Mouse (Mus musculus): ENCODE data around the gene Mis18a.

Gene Mis18a

DNA sequence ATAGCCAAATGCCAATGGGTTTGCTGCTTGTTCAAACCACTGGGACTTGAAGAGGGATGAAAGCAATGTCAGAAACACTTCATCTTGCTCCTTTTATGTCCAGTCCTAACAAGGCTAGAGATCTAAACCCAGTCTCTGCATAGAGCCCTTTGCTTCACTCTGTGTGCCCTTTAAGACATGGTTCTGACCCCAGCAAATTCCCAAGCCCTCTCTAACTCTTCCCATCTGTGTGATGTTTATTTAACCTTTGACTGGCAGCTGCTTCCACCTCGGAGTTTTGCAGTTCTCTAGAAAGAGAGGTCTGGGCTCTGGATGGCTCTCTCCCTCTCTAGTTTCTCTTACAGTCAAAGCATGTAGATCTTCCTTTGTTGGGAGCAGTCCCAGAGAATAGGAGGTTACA is 23.6 kb downstream of the Mis18a start:
- no peak for DNase-seq

DNA sequence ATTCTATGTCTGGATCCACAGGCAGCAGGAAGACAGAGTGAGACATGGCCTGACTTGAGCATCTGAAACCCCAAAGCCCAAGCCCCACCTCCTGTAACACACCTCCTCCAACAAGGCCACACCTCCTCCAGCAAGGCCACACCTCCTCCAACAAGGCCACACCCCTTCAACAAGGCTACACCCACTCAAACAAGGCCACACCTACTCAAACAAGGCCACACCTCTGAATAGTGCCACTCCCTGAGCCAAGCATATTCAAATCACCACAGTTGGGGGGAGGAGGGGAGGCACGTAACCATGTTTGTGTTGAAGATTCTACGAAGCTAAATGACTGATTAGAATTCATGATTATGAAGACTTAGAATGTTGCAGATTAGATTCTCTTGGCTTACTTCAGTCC is 25.7 kb downstream of the Mis18a start:
- no peak for DNase-seq

DNA sequence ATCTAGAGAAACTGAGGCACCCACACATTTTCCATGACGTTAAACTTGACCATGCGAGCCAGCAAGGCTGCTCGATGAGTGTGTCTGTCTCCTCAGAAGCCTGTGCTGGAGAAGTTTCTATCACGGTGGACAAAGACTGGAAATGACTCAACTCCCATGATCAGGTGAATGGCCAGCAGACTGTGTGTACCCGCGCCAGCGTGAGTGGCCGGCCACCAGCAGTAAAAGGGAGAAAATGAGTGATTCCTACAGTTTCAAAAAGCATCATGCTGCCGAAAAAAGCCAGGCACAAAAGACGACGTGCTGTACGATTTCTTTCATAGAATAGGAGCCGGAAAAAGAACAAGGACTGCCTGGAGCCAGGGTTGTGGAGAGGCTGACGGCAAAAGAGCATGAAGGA is 27.8 kb downstream of the Mis18a start:
- no peak for DNase-seq

DNA sequence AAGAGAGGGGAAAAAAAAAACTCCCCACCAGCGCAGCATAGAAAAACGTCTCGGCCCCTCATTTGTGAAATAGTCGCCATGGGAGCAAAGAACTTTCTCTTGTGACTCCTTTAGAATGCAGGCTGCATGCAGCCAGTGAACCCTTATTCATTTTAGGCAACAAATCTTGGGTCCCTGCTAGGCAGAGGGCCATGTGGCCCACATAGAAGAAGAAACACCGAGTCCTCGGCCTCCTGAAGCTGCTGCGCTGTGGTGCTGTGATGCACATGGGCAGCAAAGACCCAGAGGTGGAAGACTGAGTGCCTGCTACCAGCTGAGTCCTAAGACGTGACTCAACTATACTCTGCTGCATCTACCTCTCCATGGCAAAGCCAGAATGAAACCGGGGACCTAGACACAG is 30.9 kb downstream of the Mis18a start:
- no peak for DNase-seq

DNA sequence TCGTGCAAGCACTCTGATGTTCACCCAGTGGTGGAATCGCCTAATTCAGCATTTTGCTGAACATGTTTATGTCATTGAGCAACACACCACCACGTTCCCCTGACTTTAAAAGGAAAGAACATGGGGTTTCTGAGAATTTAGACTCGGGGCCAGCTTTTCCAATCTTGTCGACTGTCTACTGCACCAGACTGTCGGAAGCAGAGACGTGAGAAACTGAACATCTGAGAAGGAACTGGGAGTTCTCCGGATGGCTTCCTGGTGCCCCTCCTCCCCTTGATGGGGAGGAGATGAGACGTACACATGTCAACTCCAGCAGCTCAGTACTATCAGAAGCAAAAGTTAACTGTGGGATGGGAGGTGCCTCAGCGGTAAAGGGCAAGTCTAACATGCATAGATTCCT is 32.1 kb downstream of the Mis18a start:
- DNase-seq: no peak

DNA sequence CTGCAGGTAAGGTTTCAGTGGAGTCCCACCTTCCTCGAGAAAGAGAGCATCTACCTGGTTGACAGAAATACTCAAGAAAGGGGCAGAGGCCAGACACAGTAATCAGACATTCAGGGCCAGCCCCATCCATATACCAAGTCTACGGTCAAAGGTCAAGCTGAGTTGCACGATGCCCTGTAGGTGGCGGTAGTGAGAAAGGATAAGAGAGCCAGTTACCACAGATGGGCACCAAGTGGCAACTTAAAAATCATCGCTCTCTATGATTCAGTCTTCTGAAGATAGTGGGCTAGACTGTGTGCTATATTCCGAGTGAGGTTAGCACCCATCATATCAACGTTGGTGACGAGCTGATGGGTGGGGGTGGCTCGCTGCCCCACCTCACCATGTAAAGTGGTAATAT is 32.5 kb downstream of the Mis18a start:
- DNase-seq: no peak

DNA sequence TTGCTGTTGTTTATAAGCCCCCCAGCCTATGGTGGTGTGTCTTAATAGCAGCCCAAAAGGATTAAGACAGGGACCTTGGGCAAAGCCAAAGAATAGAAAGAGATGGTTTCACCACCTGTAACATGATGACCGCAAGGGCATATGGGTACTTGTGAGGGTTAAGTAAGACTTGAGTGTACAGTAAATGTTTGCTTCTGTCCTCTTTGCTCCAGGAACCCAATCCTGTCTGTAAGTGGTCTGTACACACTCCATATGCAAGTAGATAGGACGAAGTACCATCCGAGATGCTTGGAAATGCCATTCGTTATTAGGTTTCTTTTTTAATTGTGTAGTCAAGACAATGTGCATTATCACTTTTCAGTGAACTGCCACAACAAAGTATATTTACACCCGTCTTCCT is 33.6 kb downstream of the Mis18a start:
- DNase-seq: no peak

DNA sequence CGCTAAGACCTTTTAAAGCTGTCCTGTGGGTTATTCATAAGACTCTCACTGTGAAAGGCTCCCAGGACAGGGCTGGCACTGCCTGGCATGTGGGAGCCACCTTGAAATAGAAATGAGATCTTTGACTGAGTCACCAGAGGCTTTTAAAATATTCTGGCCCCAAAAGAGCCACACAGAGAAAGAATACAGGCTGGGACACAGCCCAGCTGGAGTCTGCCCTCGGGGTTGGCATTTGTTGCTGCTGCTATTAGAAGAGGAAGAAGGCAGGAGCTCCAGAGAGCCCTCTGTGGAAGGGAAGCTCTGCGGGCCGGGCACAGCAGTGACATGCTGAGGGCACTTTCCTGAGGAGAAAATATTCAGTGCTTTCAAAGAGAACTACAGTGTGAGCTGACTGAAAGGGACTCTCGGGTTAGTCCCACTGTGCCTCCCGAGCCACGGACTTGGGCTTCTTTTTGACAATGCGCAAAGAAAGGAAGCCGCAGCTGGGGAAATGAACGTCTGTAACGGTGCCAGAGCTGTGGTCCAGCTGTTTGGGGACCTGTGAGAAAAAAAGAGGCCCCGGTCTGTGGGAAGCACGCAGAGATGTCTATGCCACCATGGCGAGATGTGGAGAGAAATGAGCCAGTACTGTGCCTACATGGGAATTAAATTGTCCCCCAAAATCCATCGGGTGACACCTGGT is 34.4 kb downstream of the Mis18a start:
- no peak for DNase-seq

DNA sequence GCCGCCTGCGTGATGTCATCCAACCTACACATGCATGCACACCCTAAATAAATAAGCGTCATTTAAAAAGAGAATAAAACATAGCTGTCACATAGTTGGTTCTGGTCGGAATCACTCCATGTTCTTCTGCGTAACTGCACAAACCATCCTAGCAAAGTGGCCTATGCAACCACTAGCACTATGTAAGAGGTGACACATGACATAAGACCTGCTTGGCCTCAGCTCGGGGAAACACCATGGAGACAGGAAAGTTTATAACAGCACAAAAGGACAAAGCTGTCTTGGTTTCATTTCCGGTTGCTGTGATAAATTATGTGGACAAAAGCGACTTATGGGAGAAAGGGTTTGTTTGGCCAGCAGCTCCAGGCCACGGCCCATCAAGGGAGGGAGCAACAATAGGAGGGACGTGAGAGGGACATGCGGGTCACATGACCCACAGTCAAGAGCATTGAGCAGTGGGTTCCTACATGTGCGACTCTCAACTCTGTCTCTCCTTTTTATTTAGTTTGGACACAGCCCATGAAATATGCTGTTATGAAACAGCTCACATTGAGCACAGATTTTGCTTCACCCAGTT is 39.4 kb downstream of the Mis18a start:
- DNase-seq: no peak

DNA sequence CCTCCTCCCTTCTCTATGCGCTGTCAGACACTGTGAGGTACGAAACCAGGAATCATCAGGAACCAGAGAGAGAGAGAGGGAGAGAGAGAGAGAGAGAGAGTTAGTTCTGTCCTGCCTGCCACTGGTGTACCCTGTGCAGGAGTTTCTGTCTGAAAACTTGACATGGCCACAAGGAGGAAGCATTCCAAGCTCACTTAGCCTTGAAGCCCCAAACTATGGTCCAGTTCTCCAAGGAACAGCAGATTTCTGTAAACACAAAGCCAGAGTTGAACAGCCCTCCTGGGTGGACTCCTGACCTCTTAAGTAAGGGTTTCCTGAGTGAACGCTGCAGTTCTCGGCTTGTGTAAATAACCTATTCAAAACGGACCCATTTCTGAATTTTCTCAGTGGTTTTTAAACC is 40.2 kb downstream of the Mis18a start:
- no peak for DNase-seq

DNA sequence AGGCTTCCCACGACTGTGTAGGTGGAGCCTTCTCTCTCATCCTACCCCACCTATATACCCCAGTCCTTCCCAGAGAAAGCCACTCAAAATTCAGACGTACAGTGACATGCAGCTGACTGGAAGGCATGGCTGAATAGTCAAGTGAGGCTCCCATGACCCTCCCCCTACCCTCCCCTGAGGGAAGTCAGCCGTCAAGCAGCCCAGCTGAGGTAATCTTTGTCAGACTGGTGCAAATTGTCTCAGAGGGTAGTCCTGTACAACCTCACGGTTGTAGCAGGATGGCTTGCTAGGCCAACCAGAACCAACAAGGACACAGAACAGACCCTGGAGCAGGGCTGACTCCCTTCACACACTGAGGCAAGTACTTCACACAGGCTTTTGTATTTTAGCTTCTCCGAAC is 43.1 kb downstream of the Mis18a start:
- no peak for DNase-seq

DNA sequence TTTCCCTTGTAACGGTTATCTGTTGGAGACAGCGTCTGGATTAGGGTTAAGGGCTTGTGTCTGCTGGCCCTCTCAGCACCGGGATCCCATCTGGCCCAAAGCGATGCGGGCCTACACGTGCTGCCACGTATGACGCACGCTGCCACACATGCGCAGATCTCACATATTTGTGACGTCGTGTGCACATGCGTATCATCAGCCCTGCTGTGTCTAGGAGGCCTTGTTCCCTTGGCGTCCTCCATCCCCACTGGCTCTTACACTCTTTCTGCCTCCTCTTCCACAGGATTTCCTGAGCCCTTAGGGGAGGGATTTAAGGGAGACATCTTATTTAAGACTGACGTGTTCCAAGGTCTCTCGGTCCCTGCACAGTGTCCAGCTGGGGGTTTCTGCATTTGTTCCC is 47.2 kb downstream of the Mis18a start:
- no peak for DNase-seq

DNA sequence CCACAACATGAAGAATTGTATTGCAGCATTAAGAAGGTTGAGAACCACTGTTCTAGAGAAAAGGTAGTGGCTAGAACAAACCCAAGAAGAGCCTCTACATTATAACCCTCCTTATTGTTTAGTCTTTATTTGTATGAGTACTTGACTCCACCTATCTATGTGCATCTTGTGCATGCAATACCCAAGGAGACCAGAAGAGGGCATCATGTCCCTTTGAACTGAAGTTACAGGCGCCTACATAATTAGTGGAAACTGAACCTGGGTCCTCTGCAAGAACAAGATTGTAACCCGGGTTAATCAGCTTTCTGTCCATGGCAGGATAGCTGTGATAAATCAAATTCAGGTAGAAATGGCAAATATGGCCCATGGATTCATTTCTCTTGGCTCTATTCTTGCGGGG is 48.4 kb downstream of the Mis18a start:
- no peak for DNase-seq

DNA sequence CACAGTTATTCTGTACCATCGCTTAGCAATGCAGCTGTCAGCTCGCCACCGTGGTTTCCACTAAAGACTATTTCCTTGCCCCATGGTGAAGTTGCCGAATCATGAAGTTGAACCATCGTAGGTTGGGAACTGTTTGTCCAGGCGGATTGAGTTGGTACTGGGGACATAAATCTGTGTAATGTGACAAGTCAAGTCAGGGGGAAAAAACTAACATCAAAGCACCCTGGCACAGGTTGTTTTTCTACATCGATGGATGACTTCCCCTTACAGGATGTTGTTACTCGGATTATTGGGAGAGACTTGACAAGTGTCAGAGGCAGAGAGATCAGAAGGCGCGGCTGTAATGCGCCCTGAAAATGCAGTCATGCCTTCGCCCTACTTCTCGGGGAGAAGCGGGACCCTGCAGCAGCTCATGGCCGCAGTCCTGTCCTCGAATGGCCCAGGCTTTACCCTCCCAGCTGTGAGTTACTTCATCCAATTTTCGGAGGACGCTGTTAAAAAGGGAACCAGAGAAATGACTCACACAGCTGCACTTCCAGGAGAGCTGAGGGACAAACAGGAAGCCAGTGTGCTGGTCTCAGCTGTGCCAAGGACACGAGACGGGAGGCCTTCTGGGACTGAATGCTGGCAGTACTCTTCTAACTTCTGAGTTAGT is 50.2 kb downstream of the Mis18a start:
- no peak for DNase-seq

DNA sequence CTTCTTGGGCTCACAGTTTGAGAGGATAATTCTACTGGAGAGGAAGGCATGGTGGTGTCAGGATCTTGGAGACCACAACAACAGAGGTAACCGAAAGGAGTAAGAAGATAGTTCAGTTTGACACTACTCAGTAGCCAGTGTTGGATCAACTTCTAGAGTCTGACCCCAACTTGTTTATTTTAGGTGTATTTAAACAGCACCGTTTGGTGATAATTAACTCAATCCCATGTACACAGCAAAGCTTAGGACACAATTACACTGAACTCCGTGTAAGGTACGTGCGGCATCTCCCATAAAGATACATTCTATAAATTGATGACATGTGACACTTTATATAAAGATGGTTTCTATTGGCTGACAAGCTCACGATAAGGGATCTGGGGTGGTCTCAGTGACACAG is 52.6 kb downstream of the Mis18a start:
- DNase-seq: no peak

DNA sequence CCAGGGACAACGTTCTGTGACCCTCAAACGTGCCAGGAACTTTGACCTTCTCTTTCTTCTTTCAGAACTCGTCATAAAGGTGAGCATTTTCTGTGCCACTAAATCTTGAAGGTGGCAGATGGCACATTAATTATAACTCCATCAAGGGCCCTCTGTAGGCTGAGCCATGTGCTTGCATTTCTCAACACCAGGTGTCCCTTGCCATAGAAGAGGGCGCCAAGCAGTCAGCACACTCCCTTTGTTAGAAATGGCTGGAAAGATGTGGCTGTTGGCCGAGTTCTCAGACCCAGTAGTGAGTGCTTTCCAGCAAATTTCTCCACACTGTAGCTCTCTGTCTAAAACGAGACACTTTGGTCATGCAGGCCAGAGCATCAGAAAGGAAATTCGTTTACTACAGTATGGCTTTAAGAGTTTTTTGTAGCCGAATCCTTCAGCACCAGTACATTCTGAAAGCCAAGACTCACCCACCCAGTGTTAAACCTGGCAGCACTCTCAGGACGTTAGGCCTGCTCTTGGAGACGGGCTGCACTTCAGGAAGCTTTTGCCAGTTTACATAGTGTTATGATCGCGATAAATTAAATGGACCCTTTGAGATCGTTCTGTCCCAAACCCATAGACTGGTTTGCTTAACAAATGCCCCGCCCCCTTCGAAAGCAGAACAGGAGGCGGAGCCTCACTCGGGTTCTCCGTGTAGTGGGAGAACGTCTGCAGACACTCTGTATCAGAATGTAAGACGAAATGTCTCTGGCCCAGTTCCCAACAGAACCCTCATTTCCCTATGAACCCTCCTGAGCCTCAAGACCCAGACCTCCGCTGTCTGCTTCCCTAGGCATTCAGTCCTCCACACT is 53.5 kb downstream of the Mis18a start:
- DNase-seq: peak; percentile 57

All from cerebellum, adult 8-10 months (tissue).